In genomic region chr11:102249351-102250090, GRCm38 (mm10) we compare ENCODE assay signal across 8 mouse cellular contexts. TPM values are rescaled to one million over a fixed set of nuclear protein-coding genes. Genes with fewer than 3 reads are reported as not detected.
DNase-seq lines count a peak whose midpoint lies in the region; ATAC-seq and TF ChIP-seq lines count a peak whose summit lies in the region.

No protein-coding gene starts in this region.

- no peak for TF ChIP-seq POLR2A in myocyte (IDR thresholded peaks at IDR 0.05; ENCODE audit: insufficient read length, low read depth)

- peaks cover 9% of the 10 kb centered on the region for H3K79me2 ChIP-seq in myocyte (ENCODE audit: control insufficient read depth, insufficient read depth)

- no peak for DNase-seq in kidney, postnatal 10 days
- peak; percentile 15 for DNase-seq in embryonic facial prominence, embryonic 11.5 days (ENCODE audit: low spot score)
- DNase-seq in right cerebral cortex, adult 18-20 months, result no peak
- no peak for DNase-seq in left cerebral cortex, postnatal 4 days
- DNase-seq in frontal cortex, postnatal 36 days (ENCODE audit: low spot score in 2 of 2), result no peak

- H3K27me3 ChIP-seq in kidney, embryonic 14.5 days (ENCODE audit: control insufficient read depth, insufficient read depth, low read length), result no peaks in the 10 kb centered on the region
- H3K27me3 ChIP-seq in embryonic facial prominence, embryonic 11.5 days (ENCODE audit: control insufficient read depth, insufficient read depth, low read length), result no peaks in the 10 kb centered on the region
- H3K27me3 ChIP-seq in intestine, embryonic 15.5 days (replicated peaks), result no peaks in the 10 kb centered on the region
- no peaks in the 10 kb centered on the region for H3K27me3 ChIP-seq in myocyte (ENCODE audit: control insufficient read depth, insufficient read depth, insufficient read length)

- peak overlapping the region; percentile 80 for H3K4me3 ChIP-seq in kidney, embryonic 14.5 days (ENCODE audit: low read length)
- H3K4me3 ChIP-seq in embryonic facial prominence, embryonic 11.5 days (ENCODE audit: low read depth, low read length), result peak overlapping the region; percentile 66
- peak overlapping the region; percentile 73 for H3K4me3 ChIP-seq in intestine, embryonic 15.5 days (replicated peaks)
- peak overlapping the region; percentile 50 for H3K4me3 ChIP-seq in myocyte

- 12% methylated on average over 9 of the region's 9 CpGs for WGBS in kidney, embryonic 14.5 days
- WGBS in embryonic facial prominence, embryonic 11.5 days, result 12% methylated on average over 9 of the region's 9 CpGs
- 11% methylated on average over 9 of the region's 9 CpGs for WGBS in intestine, embryonic 15.5 days

- no peak overlapping the region for H3ac ChIP-seq in myocyte (ENCODE audit: control insufficient read depth, insufficient read length)

- intact Hi-C loops in left cerebral cortex, postnatal 4 days (cut with DNase I), result no loop called here

- H3K27ac ChIP-seq in kidney, embryonic 14.5 days (ENCODE audit: low read depth, low read length), result no peak overlapping the region; the same call in 1 of the 2 replicates
- H3K27ac ChIP-seq in embryonic facial prominence, embryonic 11.5 days (replicated peaks; ENCODE audit: low read depth, low read length), result no peak overlapping the region; the same call in 1 of the 2 replicates
- H3K27ac ChIP-seq in intestine, embryonic 15.5 days, result no peak overlapping the region

- peaks cover 22% of the 10 kb centered on the region for H3K36me3 ChIP-seq in kidney, embryonic 14.5 days (ENCODE audit: control insufficient read depth, insufficient read depth, low read length)
- H3K36me3 ChIP-seq in embryonic facial prominence, embryonic 11.5 days (replicated peaks; ENCODE audit: control insufficient read depth, insufficient read depth, low read depth, low read length), result no peaks in the 10 kb centered on the region; the same call in 1 of the 2 replicates
- H3K36me3 ChIP-seq in intestine, embryonic 15.5 days, result no peaks in the 10 kb centered on the region
- H3K36me3 ChIP-seq in myocyte (ENCODE audit: control insufficient read depth, insufficient read depth), result no peaks in the 10 kb centered on the region

- ATAC-seq in kidney, embryonic 14.5 days (ENCODE audit: low FRiP score, low TSS enrichment), result no peak
- ATAC-seq in embryonic facial prominence, embryonic 11.5 days (replicated peaks; ENCODE audit: insufficient number of reproducible peaks, low FRiP score, low TSS enrichment, low read depth), result no peak
- no peak; the same call in 1 of the 2 replicates for ATAC-seq in intestine, embryonic 15.5 days

- H3K4me1 ChIP-seq in kidney, embryonic 14.5 days (ENCODE audit: control insufficient read depth, insufficient read depth, low read length), result peaks cover 5% of the 10 kb centered on the region; the same call in 1 of the 2 replicates
- H3K4me1 ChIP-seq in embryonic facial prominence, embryonic 11.5 days (ENCODE audit: control insufficient read depth, insufficient read depth, low read length), result no peaks in the 10 kb centered on the region
- H3K4me1 ChIP-seq in intestine, embryonic 15.5 days (replicated peaks), result peaks cover 21% of the 10 kb centered on the region

- peak overlapping the region; percentile 81 for H3K4me2 ChIP-seq in kidney, embryonic 14.5 days (replicated peaks; ENCODE audit: low read depth, low read length)
- peak overlapping the region; percentile 76 for H3K4me2 ChIP-seq in embryonic facial prominence, embryonic 11.5 days (ENCODE audit: low read depth, low read length)
- H3K4me2 ChIP-seq in intestine, embryonic 15.5 days (replicated peaks), result peak overlapping the region; percentile 90
- H3K4me2 ChIP-seq in myocyte (ENCODE audit: low read depth), result peak overlapping the region; percentile 79

- H3K9me3 ChIP-seq in kidney, embryonic 14.5 days (ENCODE audit: control insufficient read depth, low read length), result no peaks in the 10 kb centered on the region
- no peaks in the 10 kb centered on the region for H3K9me3 ChIP-seq in embryonic facial prominence, embryonic 11.5 days (replicated peaks; ENCODE audit: control insufficient read depth, low read length)
- H3K9me3 ChIP-seq in intestine, embryonic 15.5 days, result no peaks in the 10 kb centered on the region

- peak overlapping the region; percentile 77 for H3K9ac ChIP-seq in kidney, embryonic 14.5 days (ENCODE audit: low read depth, low read length)
- peak overlapping the region; percentile 72 for H3K9ac ChIP-seq in embryonic facial prominence, embryonic 11.5 days (replicated peaks; ENCODE audit: low read length)
- peak overlapping the region; percentile 68 for H3K9ac ChIP-seq in intestine, embryonic 15.5 days

TF ChIP-seq in myocyte, 11 proteins besides CTCF, POLR2A, EP300 and RAD21:
- TF ChIP-seq CEBPB (IDR thresholded peaks at IDR 0.05; ENCODE audit: insufficient read depth, poor library complexity, severe bottlenecking) (no peak), POLR2AphosphoS2 (IDR thresholded peaks at IDR 0.05; ENCODE audit: insufficient read length, low read depth) (no peak), USF1 (IDR thresholded peaks at IDR 0.05; ENCODE audit: low read depth) (no peak), MAX (IDR thresholded peaks at IDR 0.05; ENCODE audit: low read depth) (no peak), E2F4 (IDR thresholded peaks at IDR 0.05; ENCODE audit: insufficient read depth) (no peak), TCF12 (IDR thresholded peaks at IDR 0.05; ENCODE audit: insufficient read depth, poor library complexity, severe bottlenecking) (no peak), REST (IDR thresholded peaks at IDR 0.05; ENCODE audit: insufficient read depth, insufficient read length) (no peak), TCF3 (IDR thresholded peaks at IDR 0.05; ENCODE audit: insufficient read length, low read depth) (no peak), SRF (IDR thresholded peaks at IDR 0.05; ENCODE audit: control insufficient read depth, insufficient read length, low read depth) (no peak), MYOG (IDR thresholded peaks at IDR 0.05; ENCODE audit: control insufficient read depth in 1 of 3, insufficient read depth in 1 of 3, insufficient read length in 2 of 3, low read depth in 2 of 3) (no peak)

RNA-seq across cellular contexts. Expression of gene BC030867, which starts 0.8 kb away (rescaled TPM):
- 18.2 and 22.9 TPM in 2 replicates for polyA plus RNA-seq in kidney, embryonic 14.5 days (2014; fragmentation: Nextera tagmentation; extraction: Ambion mirVana)
- polyA plus RNA-seq in embryonic facial prominence, embryonic 11.5 days (2014; fragmentation: Nextera tagmentation; extraction: Ambion mirVana), result 20.8 and 20.9 TPM in 2 replicates
- polyA plus RNA-seq in intestine, embryonic 15.5 days (2015; fragmentation: Nextera tagmentation; extraction: Ambion mirVana), result 13.1 and 13.5 TPM in 2 replicates
- polyA plus RNA-seq in myocyte (2012; fragmentation: generic; extraction: Trizol), result 4.4 TPM
- 1 to 10 TPM; 1.4 to 1.6 TPM for total RNA-seq in left cerebral cortex, postnatal 4 days (2021)

RNA-seq across cellular contexts. Expression of gene Asb16, which starts 19.0 kb away (rescaled TPM):
- polyA plus RNA-seq in kidney, embryonic 14.5 days (2014; fragmentation: Nextera tagmentation; extraction: Ambion mirVana), result 0.09 TPM in 1 of 2 replicates, not detected in the other
- 0.11 TPM in 1 of 2 replicates, not detected in the other for polyA plus RNA-seq in embryonic facial prominence, embryonic 11.5 days (2014; fragmentation: Nextera tagmentation; extraction: Ambion mirVana)
- polyA plus RNA-seq in intestine, embryonic 15.5 days (2015; fragmentation: Nextera tagmentation; extraction: Ambion mirVana), result 0.08 TPM in 1 of 2 replicates, not detected in the other
- 5.1 TPM for polyA plus RNA-seq in myocyte (2012; fragmentation: generic; extraction: Trizol)
- total RNA-seq in left cerebral cortex, postnatal 4 days (2021), result under 1 TPM; 0.91 to 0.98 TPM

RNA-seq across cellular contexts. Expression of gene Hdac5, which starts 19.6 kb away (rescaled TPM):
- 21.6 and 29.1 TPM in 2 replicates for polyA plus RNA-seq in kidney, embryonic 14.5 days (2014; fragmentation: Nextera tagmentation; extraction: Ambion mirVana)
- 21.9 and 24.0 TPM in 2 replicates for polyA plus RNA-seq in embryonic facial prominence, embryonic 11.5 days (2014; fragmentation: Nextera tagmentation; extraction: Ambion mirVana)
- polyA plus RNA-seq in intestine, embryonic 15.5 days (2015; fragmentation: Nextera tagmentation; extraction: Ambion mirVana), result 54.3 and 62.8 TPM in 2 replicates
- polyA plus RNA-seq in myocyte (2012; fragmentation: generic; extraction: Trizol), result 77.3 TPM
- 100 to 1,000 TPM; 205 to 213 TPM for total RNA-seq in left cerebral cortex, postnatal 4 days (2021)

RNA-seq across cellular contexts. Expression of gene Tmub2, which starts 35.2 kb away (rescaled TPM):
- 41.6 and 54.2 TPM in 2 replicates for polyA plus RNA-seq in kidney, embryonic 14.5 days (2014; fragmentation: Nextera tagmentation; extraction: Ambion mirVana)
- 40.9 and 50.1 TPM in 2 replicates for polyA plus RNA-seq in embryonic facial prominence, embryonic 11.5 days (2014; fragmentation: Nextera tagmentation; extraction: Ambion mirVana)
- 44.3 and 48.5 TPM in 2 replicates for polyA plus RNA-seq in intestine, embryonic 15.5 days (2015; fragmentation: Nextera tagmentation; extraction: Ambion mirVana)
- polyA plus RNA-seq in myocyte (2012; fragmentation: generic; extraction: Trizol), result 39.5 TPM
- total RNA-seq in left cerebral cortex, postnatal 4 days (2021), result 10 to 100 TPM; 53.6 to 56.1 TPM

RNA-seq across cellular contexts. Expression of gene Atxn7l3, which starts 46.9 kb away (rescaled TPM):
- polyA plus RNA-seq in kidney, embryonic 14.5 days (2014; fragmentation: Nextera tagmentation; extraction: Ambion mirVana), result 15.2 and 18.6 TPM in 2 replicates
- 15.1 and 17.3 TPM in 2 replicates for polyA plus RNA-seq in embryonic facial prominence, embryonic 11.5 days (2014; fragmentation: Nextera tagmentation; extraction: Ambion mirVana)
- polyA plus RNA-seq in intestine, embryonic 15.5 days (2015; fragmentation: Nextera tagmentation; extraction: Ambion mirVana), result 11.8 and 13.6 TPM in 2 replicates
- polyA plus RNA-seq in myocyte (2012; fragmentation: generic; extraction: Trizol), result 39.5 TPM
- total RNA-seq in left cerebral cortex, postnatal 4 days (2021), result 100 to 1,000 TPM; 183 to 189 TPM
